Mouse (Mus musculus): Measurements from ENCODE around the gene Il2rg.

GRCm38 (mm10) chrX:101256603-101257002 is 11.5 kb downstream of the Il2rg start:
- TF ChIP-seq CTCF (IDR thresholded peaks at IDR 0.05; ENCODE audit: extremely low read depth, insufficient read length, insufficient replicate concordance, low read depth, low read length) (0 out of 2 replicates have a peak, but pooled peaks have one; percentile 15), POLR2A (IDR thresholded peaks at IDR 0.05; ENCODE audit: low read depth, low read length) (no peak)

Measured in small intestine, adult 2 months (tissue).